Mouse (Mus musculus) olfactory bulb, adult 2 months (tissue): ENCODE measurements around the gene Angptl2.

ENCODE experiments used
- CTCF ChIP-seq: fragments of 200-500 bp; IDR thresholded peaks from 2 replicates; pipeline ENCODE4 v1.5.1; 2012; ENCODE audit warnings: low read depth, mild to moderate bottlenecking, low read length, moderate library complexity; ENCODE audit not compliant: insufficient read depth
- POLR2A ChIP-seq: fragments of 200-500 bp; IDR thresholded peaks from 2 replicates; pipeline ENCODE4 v1.6.1; 2012; ENCODE audit warnings: mild to moderate bottlenecking, low read depth, low read length, moderate library complexity; ENCODE audit not compliant: insufficient read depth

GRCm38 (mm10) chr2:33246841-33247240 is 31.0 kb downstream of the Angptl2 start:
- no peak for TF ChIP-seq CTCF
- no peak for TF ChIP-seq POLR2A
